Mouse (Mus musculus): ENCODE measurements around the gene Fbxw10. TPM values are rescaled to one million over a fixed set of nuclear protein-coding genes. Genes with fewer than 3 reads are reported as not detected.

Fbxw10 gene
- polyA plus RNA-seq (2012; rRNA removed) = 0.06 and 0.37 TPM in 2 replicates

DNA sequence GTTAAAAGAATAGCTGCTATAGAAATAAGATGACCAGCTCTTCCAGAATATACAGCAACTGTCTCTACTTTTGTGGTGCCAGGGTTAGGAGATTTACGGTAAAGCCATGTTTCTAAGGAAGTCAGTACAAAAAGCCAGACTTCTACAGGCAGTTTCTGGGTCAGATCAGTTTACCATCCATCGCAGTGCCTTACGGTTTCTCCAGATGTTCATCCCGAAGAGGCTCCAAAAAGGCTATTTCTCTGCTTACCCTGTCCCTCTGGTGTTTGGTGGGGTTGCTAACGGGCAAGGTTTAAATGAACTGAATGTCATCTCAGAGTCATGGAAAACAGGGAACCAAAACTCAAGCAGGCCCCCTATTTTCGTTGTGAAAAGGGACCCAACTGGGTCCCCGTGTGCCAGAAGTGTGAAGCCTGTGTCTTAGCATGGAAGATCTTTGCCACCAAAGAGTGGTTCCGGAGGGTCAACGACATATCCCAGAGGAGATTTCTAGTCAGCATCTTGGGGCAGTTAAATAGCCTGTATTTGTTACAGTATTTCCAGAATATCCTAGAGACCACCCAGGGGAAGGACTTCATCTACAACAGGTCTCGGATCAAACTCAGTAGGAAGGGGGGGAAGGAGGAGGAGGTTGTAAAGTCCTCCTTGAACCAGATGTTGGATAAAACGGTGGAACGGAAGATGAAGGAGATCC, at the start of gene Fbxw10:
Fbxw10 (plus strand) TSS at position 109 of the 694 bp plus-strand sequence.
- Histone ChIP-seq H3K4me1 (ENCODE audit: control insufficient read depth, insufficient read depth, insufficient read length, low read length) (no peaks in the 10 kb centered on the region), H3K36me3 (ENCODE audit: control insufficient read depth, insufficient read depth, low read length) (peaks cover 4% of the 10 kb centered on the region), H3K27me3 (ENCODE audit: control insufficient read depth, insufficient read depth, low read length) (no peaks in the 10 kb centered on the region), H3K27ac (ENCODE audit: insufficient read depth, low read depth, low read length) (no peak within 1 kb of the TSS), H3K4me3 (ENCODE audit: low read depth, low read length) (peak within 1 kb of the TSS; percentile 5; the same call in 1 of the 2 replicates)
- no peak for TF ChIP-seq POLR2A (IDR thresholded peaks at IDR 0.05; ENCODE audit: low read depth, low read length)
- TF ChIP-seq CTCF (IDR thresholded peaks at IDR 0.05; ENCODE audit: extremely low read depth, insufficient read length, insufficient replicate concordance, low read depth, low read length) = no peak
- 48% methylated on average over 12 of the region's 12 CpGs for WGBS

DNA sequence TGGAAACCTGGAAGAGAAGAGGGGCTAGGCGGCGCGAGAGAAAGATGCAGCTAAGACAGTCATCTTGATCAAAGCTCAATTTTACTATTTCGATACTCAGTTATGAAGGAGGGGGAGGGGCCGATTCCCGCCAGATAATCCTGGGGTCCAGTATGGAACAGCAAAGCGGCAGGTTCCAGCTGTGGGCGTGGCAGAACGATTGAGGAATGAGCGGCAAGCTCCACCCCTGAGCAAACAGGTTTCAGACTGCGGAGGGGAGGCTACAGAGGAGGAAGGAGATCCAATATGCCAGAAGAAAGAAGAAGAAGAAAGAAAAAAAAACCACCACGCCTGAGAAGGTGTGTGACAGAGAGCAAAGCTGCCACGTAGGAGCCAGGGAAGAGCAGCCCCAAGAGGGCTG, 42.8 kb upstream of the Fbxw10 start:
- Histone ChIP-seq H3K36me3 (ENCODE audit: control insufficient read depth, insufficient read depth, low read length) (no peaks in the 10 kb centered on the region), H3K4me1 (ENCODE audit: control insufficient read depth, insufficient read depth, insufficient read length, low read length) (no peaks in the 10 kb centered on the region), H3K4me3 (ENCODE audit: low read depth, low read length) (no peak overlapping the region), H3K27me3 (ENCODE audit: control insufficient read depth, insufficient read depth, low read length) (no peaks in the 10 kb centered on the region), H3K27ac (ENCODE audit: insufficient read depth, low read depth, low read length) (no peak overlapping the region)
- WGBS = 25% methylated on average over 13 of the region's 13 CpGs
- TF ChIP-seq CTCF (IDR thresholded peaks at IDR 0.05; ENCODE audit: extremely low read depth, insufficient read length, insufficient replicate concordance, low read depth, low read length) (no peak), POLR2A (IDR thresholded peaks at IDR 0.05; ENCODE audit: low read depth, low read length) (no peak)

- Histone ChIP-seq H3K27ac (ENCODE audit: insufficient read depth, low read depth, low read length) (no peak overlapping the region), H3K27me3 (ENCODE audit: control insufficient read depth, insufficient read depth, low read length) (no peaks in the 10 kb centered on the region), H3K36me3 (ENCODE audit: control insufficient read depth, insufficient read depth, low read length) (no peaks in the 10 kb centered on the region), H3K4me1 (ENCODE audit: control insufficient read depth, insufficient read depth, insufficient read length, low read length) (no peaks in the 10 kb centered on the region), H3K4me3 (ENCODE audit: low read depth, low read length) (no peak overlapping the region)
- WGBS = 85% methylated on average over 2 of the region's 2 CpGs
- no peak for TF ChIP-seq CTCF (IDR thresholded peaks at IDR 0.05; ENCODE audit: extremely low read depth, insufficient read length, insufficient replicate concordance, low read depth, low read length)
- TF ChIP-seq POLR2A (IDR thresholded peaks at IDR 0.05; ENCODE audit: low read depth, low read length) = no peak
Observed at GRCm38 (mm10) chr11:62807965-62808364, 38.9 kb upstream of the Fbxw10 start.

DNA sequence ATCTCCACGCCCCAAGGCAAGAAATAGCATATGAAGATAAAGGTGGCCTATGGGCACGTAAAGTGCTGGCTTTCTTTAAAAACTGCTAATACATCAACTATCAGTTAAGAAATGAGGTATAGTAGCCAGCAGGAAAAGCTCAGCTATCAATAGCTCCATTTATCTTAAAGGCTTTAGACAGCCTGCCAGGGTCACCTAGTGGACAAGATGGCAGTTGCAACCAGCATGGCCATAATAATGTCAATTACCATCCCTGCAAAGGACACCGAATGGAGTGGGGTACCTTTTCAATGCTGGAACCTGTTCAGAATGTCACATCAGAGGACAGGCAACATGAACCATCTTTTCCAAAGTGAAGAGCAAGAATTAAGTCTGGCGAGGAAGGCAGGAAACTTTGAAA, 37.7 kb upstream of the Fbxw10 start:
- Histone ChIP-seq H3K4me1 (ENCODE audit: control insufficient read depth, insufficient read depth, insufficient read length, low read length) (peaks cover 2% of the 10 kb centered on the region; the same call in 1 of the 2 replicates), H3K27ac (ENCODE audit: insufficient read depth, low read depth, low read length) (no peak overlapping the region), H3K4me3 (ENCODE audit: low read depth, low read length) (no peak overlapping the region), H3K27me3 (ENCODE audit: control insufficient read depth, insufficient read depth, low read length) (no peaks in the 10 kb centered on the region), H3K36me3 (ENCODE audit: control insufficient read depth, insufficient read depth, low read length) (no peaks in the 10 kb centered on the region)
- TF ChIP-seq POLR2A (IDR thresholded peaks at IDR 0.05; ENCODE audit: low read depth, low read length) (no peak), CTCF (IDR thresholded peaks at IDR 0.05; ENCODE audit: extremely low read depth, insufficient read length, insufficient replicate concordance, low read depth, low read length) (peak; percentile 6; the same call in 1 of the 2 replicates)
- WGBS = 59% methylated on average over 4 of the region's 4 CpGs

DNA sequence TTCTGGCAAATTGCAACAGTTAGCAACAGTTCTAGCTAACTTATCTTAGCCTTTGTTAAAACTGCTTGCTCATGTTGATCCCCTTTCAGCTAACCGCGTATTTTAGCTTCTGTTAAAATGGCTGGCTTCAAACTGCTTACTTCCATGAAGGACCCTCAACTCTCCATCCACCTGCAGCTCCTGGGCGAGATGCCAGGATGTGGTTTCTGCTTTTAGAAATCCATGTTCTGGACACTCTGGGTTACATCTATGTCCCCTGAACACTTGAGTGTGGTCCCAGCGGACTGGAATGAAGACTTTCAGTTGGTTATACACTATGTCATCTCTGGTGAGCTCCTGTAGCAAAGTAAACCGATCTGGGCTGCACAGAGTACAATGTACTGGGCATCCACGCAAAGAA, 34.6 kb upstream of the Fbxw10 start:
- no peaks in the 10 kb centered on the region for H3K27me3 ChIP-seq (ENCODE audit: control insufficient read depth, insufficient read depth, low read length)
- no peak overlapping the region for H3K4me3 ChIP-seq (ENCODE audit: low read depth, low read length)
- no peaks in the 10 kb centered on the region for H3K36me3 ChIP-seq (ENCODE audit: control insufficient read depth, insufficient read depth, low read length)
- TF ChIP-seq CTCF (IDR thresholded peaks at IDR 0.05; ENCODE audit: extremely low read depth, insufficient read length, insufficient replicate concordance, low read depth, low read length) (no peak), POLR2A (IDR thresholded peaks at IDR 0.05; ENCODE audit: low read depth, low read length) (no peak)
- no peak overlapping the region for H3K27ac ChIP-seq (ENCODE audit: insufficient read depth, low read depth, low read length)
- 89% methylated on average over 6 of the region's 6 CpGs for WGBS
- peaks cover 3% of the 10 kb centered on the region; the same call in 1 of the 2 replicates for H3K4me1 ChIP-seq (ENCODE audit: control insufficient read depth, insufficient read depth, insufficient read length, low read length)

DNA sequence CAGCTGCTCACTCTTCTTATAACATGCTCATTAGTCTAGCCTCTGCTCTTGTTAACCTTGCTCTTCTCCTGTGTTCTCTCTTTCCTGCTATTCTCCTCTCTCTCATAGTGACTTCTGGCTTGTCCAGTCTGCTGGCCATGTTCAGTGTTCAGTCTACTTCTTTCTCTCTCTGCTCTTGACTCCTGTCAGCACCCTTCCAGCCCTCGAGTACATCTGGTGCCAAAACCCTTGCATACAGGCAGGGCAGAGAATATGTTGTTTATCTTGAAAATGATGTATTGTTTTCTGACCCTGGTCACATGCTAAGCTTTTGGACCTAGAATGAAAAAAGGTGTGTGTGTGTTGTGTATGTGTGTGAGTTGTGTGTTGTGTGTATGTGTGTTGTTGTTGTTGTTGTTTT, 33.4 kb upstream of the Fbxw10 start:
- TF ChIP-seq POLR2A (IDR thresholded peaks at IDR 0.05; ENCODE audit: low read depth, low read length) = no peak
- no peak for TF ChIP-seq CTCF (IDR thresholded peaks at IDR 0.05; ENCODE audit: extremely low read depth, insufficient read length, insufficient replicate concordance, low read depth, low read length)
- WGBS = 29% methylated on average over 1 of the region's 1 CpGs
- H3K27me3 ChIP-seq (ENCODE audit: control insufficient read depth, insufficient read depth, low read length) = no peaks in the 10 kb centered on the region
- H3K4me3 ChIP-seq (ENCODE audit: low read depth, low read length) = no peak overlapping the region
- H3K4me1 ChIP-seq (ENCODE audit: control insufficient read depth, insufficient read depth, insufficient read length, low read length) = peaks cover 4% of the 10 kb centered on the region
- no peak overlapping the region for H3K27ac ChIP-seq (ENCODE audit: insufficient read depth, low read depth, low read length)
- no peaks in the 10 kb centered on the region for H3K36me3 ChIP-seq (ENCODE audit: control insufficient read depth, insufficient read depth, low read length)

- Histone ChIP-seq H3K4me1 (ENCODE audit: control insufficient read depth, insufficient read depth, insufficient read length, low read length) (peaks cover 4% of the 10 kb centered on the region), H3K27me3 (ENCODE audit: control insufficient read depth, insufficient read depth, low read length) (no peaks in the 10 kb centered on the region), H3K27ac (ENCODE audit: insufficient read depth, low read depth, low read length) (no peak overlapping the region), H3K36me3 (ENCODE audit: control insufficient read depth, insufficient read depth, low read length) (no peaks in the 10 kb centered on the region), H3K4me3 (ENCODE audit: low read depth, low read length) (no peak overlapping the region)
- 39% methylated on average over 6 of the region's 6 CpGs for WGBS
- no peak for TF ChIP-seq CTCF (IDR thresholded peaks at IDR 0.05; ENCODE audit: extremely low read depth, insufficient read length, insufficient replicate concordance, low read depth, low read length)
- no peak for TF ChIP-seq POLR2A (IDR thresholded peaks at IDR 0.05; ENCODE audit: low read depth, low read length)
Observed at GRCm38 (mm10) chr11:62813970-62814624, 32.8 kb upstream of the Fbxw10 start.
